Mouse (Mus musculus) embryonic facial prominence, embryonic 11.5 days (tissue): ENCODE data around the gene Trp53. TPM values are rescaled to one million over a fixed set of nuclear protein-coding genes. Genes with fewer than 3 reads are reported as not detected.

Source experiments
- ATAC-seq: fragments of 200-750 bp; cut with Nextera tagmentation; replicated peaks from 2 replicates; pipeline ENCODE4 v1.8.0; 2017; ENCODE audit warnings: low read depth; ENCODE audit not compliant: insufficient number of reproducible peaks, low FRiP score, low TSS enrichment
- DNase-seq: peaks from one replicate; pipeline ENCODE4 v3.0.0-alpha.2; 2015; ENCODE audit warnings: low spot score
- H3K27ac ChIP-seq: fragments of 300-500 bp; sonication (generic); replicated peaks from 2 replicates; pipeline ENCODE4 v1.5.1; 2014; ENCODE audit warnings: mild to moderate bottlenecking, low read depth, low read length, control low read depth
- H3K27me3 ChIP-seq: fragments of 300-500 bp; sonication (generic); 2 replicates; pipeline ENCODE4 v1.6.1; 2014; ENCODE audit warnings: mild to moderate bottlenecking, low read length, moderate library complexity, mixed read lengths; ENCODE audit not compliant: control insufficient read depth, insufficient read depth
- H3K36me3 ChIP-seq: fragments of 300-500 bp; sonication (generic); replicated peaks from 2 replicates; pipeline ENCODE4 v1.6.1; 2014; ENCODE audit warnings: low read depth, mild to moderate bottlenecking, low read length, moderate library complexity, mixed read lengths; ENCODE audit not compliant: control insufficient read depth, insufficient read depth
- H3K4me1 ChIP-seq: fragments of 300-500 bp; sonication (generic); 2 replicates; pipeline ENCODE4 v1.6.1; 2014; ENCODE audit warnings: low read length, mixed read lengths; ENCODE audit not compliant: control insufficient read depth, insufficient read depth
- H3K4me2 ChIP-seq: fragments of 300-500 bp; sonication (generic); 2 replicates; pipeline ENCODE4 v1.6.1; 2014; ENCODE audit warnings: low read depth, mild to moderate bottlenecking, control low read depth, low read length, moderate library complexity
- H3K4me3 ChIP-seq: fragments of 300-500 bp; sonication (generic); 2 replicates; pipeline ENCODE4 v1.5.1; 2014; ENCODE audit warnings: low read depth, low read length, control low read depth
- H3K9ac ChIP-seq: fragments of 300-500 bp; sonication (generic); replicated peaks from 2 replicates; pipeline ENCODE4 v1.6.1; 2014; ENCODE audit warnings: mild to moderate bottlenecking, control low read depth, low read length
- H3K9me3 ChIP-seq: fragments of 300-500 bp; sonication (generic); replicated peaks from 2 replicates; pipeline ENCODE4 v1.6.1; 2016; ENCODE audit warnings: mild to moderate bottlenecking, low read length, inconsistent platforms, mixed read lengths; ENCODE audit not compliant: control insufficient read depth
- WGBS: fragments of 180-500 bp; shearing (Covaris S2); extraction: QIAGEN DNeasy Blood & Tissue Kit; methylation state at CpG from one replicate; pipeline ENCODE4 v1.1.7; 2014; 5-methylcytosine and 5-hydroxymethylcytosine counted together
- polyA plus RNA-seq: library from polyadenylated mRNA; unstranded; fragments of >200 nt; fragmentation: Nextera tagmentation; extraction: Ambion mirVana; gene quantifications from 2 replicates; pipeline ENCODE4 v1.2.1, GENCODE M21; 2014

Gene Trp53
- polyA plus RNA-seq, 1 experiment from 2014 or later, result 200 TPM

GRCm38 (mm10) chr11:69565131-69565530, 15.0 kb upstream of the Trp53 start:
- H3K9me3 ChIP-seq, result no peaks in the 10 kb centered on the region
- no peak overlapping the region for H3K4me2 ChIP-seq
- H3K27ac ChIP-seq, result no peak overlapping the region
- peaks cover 7% of the 10 kb centered on the region; the same call in 1 of the 2 replicates for H3K4me1 ChIP-seq
- WGBS, result 72% methylated on average over 8 of the region's 8 CpGs
- H3K9ac ChIP-seq, result no peak overlapping the region
- DNase-seq, result no peak
- no peaks in the 10 kb centered on the region for H3K27me3 ChIP-seq
- H3K4me3 ChIP-seq, result no peak overlapping the region
- ATAC-seq, result no peak
- peaks cover 2% of the 10 kb centered on the region for H3K36me3 ChIP-seq

GRCm38 (mm10) chr11:69575220-69575619, 4.9 kb upstream of the Trp53 start:
- WGBS, result 65% methylated on average over 3 of the region's 3 CpGs
- Histone ChIP-seq H3K9me3 (no peaks in the 10 kb centered on the region), H3K4me3 (no peak overlapping the region), H3K27me3 (no peaks in the 10 kb centered on the region), H3K9ac (no peak overlapping the region), H3K4me2 (no peak overlapping the region), H3K27ac (no peak overlapping the region), H3K36me3 (peaks cover 5% of the 10 kb centered on the region; the same call in 1 of the 2 replicates), H3K4me1 (peaks cover 7% of the 10 kb centered on the region)
- no peak for ATAC-seq
- peak; percentile 58 for DNase-seq

- H3K36me3 ChIP-seq, result no peaks in the 10 kb centered on the region
- H3K27ac ChIP-seq, result no peak overlapping the region
- H3K4me3 ChIP-seq, result no peak overlapping the region
- H3K4me2 ChIP-seq, result no peak overlapping the region
- ATAC-seq, result no peak
- peaks cover 7% of the 10 kb centered on the region for H3K4me1 ChIP-seq
- H3K9ac ChIP-seq, result no peak overlapping the region
- no peaks in the 10 kb centered on the region for H3K27me3 ChIP-seq
- H3K9me3 ChIP-seq, result no peaks in the 10 kb centered on the region
- WGBS, result 75% methylated on average over 5 of the region's 5 CpGs
- no peak for DNase-seq
These were observed 3.9 kb upstream of the Trp53 start for GRCm38 (mm10) chr11:69576307-69576706.

DNA sequence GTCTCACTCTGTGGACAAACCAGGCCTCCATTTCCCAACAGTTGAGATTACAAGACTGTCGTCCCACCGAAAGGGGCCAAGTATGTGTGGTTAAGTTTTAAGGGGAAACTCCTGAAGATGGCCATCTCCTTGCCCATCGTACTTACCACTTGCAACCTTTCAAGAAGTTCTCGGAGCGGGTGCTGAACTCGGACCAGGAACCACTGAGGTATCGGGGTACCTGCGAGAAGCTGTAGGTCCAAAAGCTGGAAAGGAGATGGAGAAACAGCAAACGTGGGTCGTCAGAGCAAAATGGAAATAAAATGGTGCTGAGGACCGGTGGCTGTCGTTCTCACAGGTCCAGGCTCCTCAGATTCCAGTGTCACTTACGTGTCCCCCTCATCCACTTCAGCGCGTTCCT, 1.9 kb upstream of the Trp53 start:
- Histone ChIP-seq H3K9me3 (no peaks in the 10 kb centered on the region), H3K4me1 (peaks cover 7% of the 10 kb centered on the region), H3K4me3 (peak overlapping the region; percentile 79), H3K27ac (no peak overlapping the region), H3K9ac (peak overlapping the region; percentile 86), H3K4me2 (peak overlapping the region; percentile 83), H3K27me3 (no peaks in the 10 kb centered on the region), H3K36me3 (no peaks in the 10 kb centered on the region)
- WGBS, result 17% methylated on average over 15 of the region's 15 CpGs
- no peak for ATAC-seq
- no peak for DNase-seq

DNA sequence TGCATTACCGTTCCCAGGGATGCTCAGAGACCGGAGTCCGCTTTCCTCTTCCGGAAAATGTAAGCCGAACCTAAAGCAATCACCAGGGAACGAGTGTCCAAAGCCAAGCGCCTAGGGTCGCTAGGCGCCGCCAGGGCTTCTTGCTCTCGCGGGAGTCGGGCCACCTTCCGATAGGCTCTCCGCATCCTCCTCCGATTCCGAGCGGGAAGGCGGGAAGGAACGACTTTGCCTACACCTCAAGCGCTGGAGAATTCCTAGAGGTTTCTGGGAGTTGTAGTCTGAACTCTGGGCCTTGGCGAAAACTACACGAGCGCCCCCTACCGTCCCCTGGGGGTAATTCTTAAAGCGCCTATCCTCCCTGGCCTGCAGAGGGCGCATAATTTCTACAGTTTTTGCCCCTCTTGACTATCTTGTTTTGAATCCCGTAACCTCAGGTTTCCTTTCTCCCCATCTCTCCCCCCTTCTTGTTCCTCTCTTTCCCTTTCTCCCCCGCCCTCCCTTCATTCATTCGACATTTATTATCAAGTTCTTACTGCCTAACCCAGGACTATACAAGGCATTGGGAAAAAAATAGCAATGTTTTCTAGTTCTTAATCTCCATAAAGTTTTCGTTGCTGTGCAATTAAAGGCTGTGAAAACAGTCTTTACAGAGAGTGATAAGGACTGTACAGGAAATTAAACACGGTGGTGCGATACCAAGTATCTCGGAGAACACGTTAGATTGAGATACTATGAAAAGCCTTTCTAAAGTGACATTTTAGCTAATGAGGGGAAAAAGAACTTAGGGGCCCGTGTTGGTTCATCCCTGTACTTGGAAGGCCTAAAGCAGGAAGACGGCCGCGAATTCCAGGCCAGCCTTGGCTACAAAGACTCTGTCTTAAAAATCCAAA, 786 bp upstream of the Trp53 start:
- Histone ChIP-seq H3K4me1 (peaks cover 7% of the 10 kb centered on the region), H3K4me3 (peak overlapping the region; percentile 79), H3K9me3 (no peaks in the 10 kb centered on the region), H3K36me3 (no peaks in the 10 kb centered on the region), H3K9ac (peak overlapping the region; percentile 86), H3K4me2 (peak overlapping the region; percentile 83), H3K27ac (peak overlapping the region; percentile 80), H3K27me3 (no peaks in the 10 kb centered on the region)
- DNase-seq, result peak; percentile 99
- 2% methylated on average over 39 of the region's 39 CpGs for WGBS
- ATAC-seq, result peak; percentile 87

DNA sequence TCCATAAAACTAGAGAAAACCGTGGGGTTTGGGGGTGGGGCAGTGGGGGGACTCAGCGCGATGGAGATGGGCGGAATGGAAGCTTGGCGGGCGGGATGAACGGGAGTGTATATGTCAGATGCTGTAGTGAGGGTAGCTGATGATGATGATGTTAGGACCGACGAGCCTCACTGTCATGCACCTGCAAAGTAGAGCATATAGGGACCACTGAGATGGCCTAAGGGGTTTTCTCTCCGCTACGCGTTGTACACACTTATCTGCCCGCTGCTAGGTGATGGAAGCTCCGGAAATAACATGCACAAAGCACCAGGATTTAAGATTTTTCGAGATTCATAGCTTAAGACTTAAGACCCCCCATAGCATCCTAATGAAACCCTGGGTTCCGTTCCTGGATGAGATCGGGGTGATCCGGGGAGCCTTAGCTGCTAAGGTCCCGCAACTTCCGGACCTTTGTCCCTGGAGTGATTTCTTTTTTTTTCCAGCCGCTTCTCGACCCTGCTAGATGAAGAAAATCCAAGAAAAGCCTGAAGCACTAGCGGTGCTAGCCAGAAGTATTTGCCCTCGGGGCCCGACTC, 500 bp downstream of the Trp53 start:
- Histone ChIP-seq H3K9me3 (no peaks in the 10 kb centered on the region), H3K4me1 (peaks cover 7% of the 10 kb centered on the region), H3K36me3 (no peaks in the 10 kb centered on the region), H3K4me3 (peak overlapping the region; percentile 65), H3K27me3 (no peaks in the 10 kb centered on the region), H3K27ac (peak overlapping the region; percentile 80), H3K9ac (peak overlapping the region; percentile 84), H3K4me2 (peak overlapping the region; percentile 69)
- under 1% methylated on average over 25 of the region's 25 CpGs for WGBS
- no peak for ATAC-seq
- DNase-seq, result no peak

DNA sequence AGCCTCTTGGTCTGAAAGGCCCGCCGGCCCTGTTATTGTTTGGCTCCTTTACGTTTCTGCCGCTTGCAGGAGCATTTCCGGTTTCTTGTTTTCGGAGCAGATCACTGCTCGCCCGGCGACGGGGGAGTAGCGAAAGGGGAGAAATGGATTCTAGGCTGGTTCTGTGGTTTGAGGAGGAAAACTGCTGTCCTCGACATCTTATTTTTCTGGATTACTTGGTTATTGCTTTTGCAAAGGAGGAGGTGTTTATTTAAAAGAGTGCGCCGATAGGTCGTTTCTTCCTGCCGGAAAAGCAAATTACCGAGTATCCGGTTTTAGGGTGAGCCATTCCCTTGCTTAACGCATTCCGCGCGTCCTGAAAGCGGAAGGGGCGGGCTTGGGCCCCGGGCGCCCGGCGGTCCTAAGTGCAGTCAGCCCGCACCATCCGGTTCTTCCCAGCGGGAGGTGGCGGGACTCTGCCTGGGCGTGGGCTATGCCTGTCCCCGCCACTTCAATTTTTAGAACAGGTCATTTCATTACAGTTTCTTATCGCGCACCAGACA, 1.1 kb downstream of the Trp53 start:
- H3K9ac ChIP-seq, result peak overlapping the region; percentile 84
- H3K4me1 ChIP-seq, result peaks cover 7% of the 10 kb centered on the region
- peak overlapping the region; percentile 80 for H3K27ac ChIP-seq
- no peaks in the 10 kb centered on the region for H3K36me3 ChIP-seq
- H3K4me3 ChIP-seq, result peak overlapping the region; percentile 65
- H3K27me3 ChIP-seq, result no peaks in the 10 kb centered on the region
- ATAC-seq (peak; percentile 74), DNase-seq (peak; percentile 98)
- peak overlapping the region; percentile 69 for H3K4me2 ChIP-seq
- 0% methylated on average over 36 of the region's 36 CpGs for WGBS
- H3K9me3 ChIP-seq, result no peaks in the 10 kb centered on the region

- under 1% methylated on average over 8 of the region's 8 CpGs for WGBS
- H3K4me2 ChIP-seq, result peak overlapping the region; percentile 69
- H3K27me3 ChIP-seq, result no peaks in the 10 kb centered on the region
- ATAC-seq (no peak), DNase-seq (peak; percentile 18)
- H3K9me3 ChIP-seq, result no peaks in the 10 kb centered on the region
- peak overlapping the region; percentile 65 for H3K4me3 ChIP-seq
- H3K9ac ChIP-seq, result peak overlapping the region; percentile 84
- H3K27ac ChIP-seq, result 0 out of 2 replicates have a peak overlapping the region, but pooled peaks have one; percentile 9
- H3K4me1 ChIP-seq, result peaks cover 7% of the 10 kb centered on the region
- H3K36me3 ChIP-seq, result no peaks in the 10 kb centered on the region
These were observed 1.7 kb downstream of the Trp53 start for GRCm38 (mm10) chr11:69581814-69582213.
